Mouse (Mus musculus): ENCODE results near the gene Wfdc2. TPM values are rescaled to one million over a fixed set of nuclear protein-coding genes. Genes with fewer than 3 reads are reported as not detected.
A peak's percentile ranks its signal among the peaks of the same experiment; 100 is the strongest.
"Not testable (repeated sequence)": the region's sequence is repeated elsewhere in the genome, so short reads cannot be mapped to it uniquely, and the experiment has no call there.

Wfdc2 gene
- polyA plus RNA-seq, 1 experiment from 2014 or later: 2.6 TPM

DNA sequence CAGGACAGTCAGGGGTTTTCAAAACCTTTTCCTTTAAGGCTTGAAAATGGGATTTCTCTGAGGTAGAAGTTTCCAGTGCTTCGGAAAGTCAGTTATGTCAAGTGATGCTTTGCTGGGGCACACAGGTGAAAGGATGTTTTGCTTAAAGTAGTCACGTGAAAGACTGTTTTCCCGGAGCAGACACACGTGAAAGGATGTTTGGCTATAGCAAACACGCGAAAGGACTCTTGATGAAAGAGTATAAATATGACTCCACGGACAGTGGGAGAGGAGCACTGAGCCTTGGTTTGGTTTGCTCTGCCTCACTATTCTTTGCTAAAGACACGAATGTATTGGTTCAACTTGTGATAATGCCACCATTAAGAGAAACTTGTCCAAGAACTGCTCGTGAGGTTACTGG lies 10.7 kb upstream of the Wfdc2 start:
- ATAC-seq (replicated peaks): no peak
- Histone ChIP-seq H3K36me3 (replicated peaks) (no peaks in the 10 kb centered on the region), H3K27me3 (replicated peaks) (no peaks in the 10 kb centered on the region), H3K4me2 (no peak overlapping the region), H3K27ac (no peak overlapping the region), H3K4me1 (peaks cover 4% of the 10 kb centered on the region; the same call in 1 of the 2 replicates), H3K4me3 (no peak overlapping the region), H3K9me3 (no peaks in the 10 kb centered on the region), H3K9ac (no peak overlapping the region)
- 91% methylated on average over 9 of the region's 9 CpGs for WGBS

DNA sequence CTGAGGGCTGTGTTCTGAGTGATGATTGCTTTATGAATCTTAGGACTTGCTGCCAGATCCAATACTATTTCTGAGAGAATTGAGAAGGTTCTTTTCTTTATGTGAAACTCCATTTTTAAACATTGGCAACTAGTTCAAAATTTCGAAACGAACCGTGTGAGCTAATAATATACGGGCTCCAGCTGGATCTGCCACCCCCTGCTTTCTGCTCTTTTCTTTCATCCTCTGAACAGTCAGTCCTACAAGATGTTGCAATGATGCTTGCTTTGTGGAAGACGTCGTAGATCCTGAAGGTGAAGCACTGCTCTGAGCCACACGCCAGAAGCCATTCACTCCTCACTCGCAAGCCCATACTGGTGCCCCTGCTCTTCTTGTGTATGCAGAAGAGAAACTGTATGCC lies 3.8 kb upstream of the Wfdc2 start:
- no peaks in the 10 kb centered on the region for H3K9me3 ChIP-seq
- ATAC-seq (replicated peaks): no peak
- H3K27ac ChIP-seq: no peak overlapping the region
- peaks cover 16% of the 10 kb centered on the region for H3K27me3 ChIP-seq (replicated peaks)
- no peak overlapping the region for H3K9ac ChIP-seq
- peaks cover 13% of the 10 kb centered on the region for H3K4me1 ChIP-seq
- no peak overlapping the region for H3K4me2 ChIP-seq
- 86% methylated on average over 8 of the region's 8 CpGs for WGBS
- no peaks in the 10 kb centered on the region for H3K36me3 ChIP-seq (replicated peaks)
- no peak overlapping the region for H3K4me3 ChIP-seq

DNA sequence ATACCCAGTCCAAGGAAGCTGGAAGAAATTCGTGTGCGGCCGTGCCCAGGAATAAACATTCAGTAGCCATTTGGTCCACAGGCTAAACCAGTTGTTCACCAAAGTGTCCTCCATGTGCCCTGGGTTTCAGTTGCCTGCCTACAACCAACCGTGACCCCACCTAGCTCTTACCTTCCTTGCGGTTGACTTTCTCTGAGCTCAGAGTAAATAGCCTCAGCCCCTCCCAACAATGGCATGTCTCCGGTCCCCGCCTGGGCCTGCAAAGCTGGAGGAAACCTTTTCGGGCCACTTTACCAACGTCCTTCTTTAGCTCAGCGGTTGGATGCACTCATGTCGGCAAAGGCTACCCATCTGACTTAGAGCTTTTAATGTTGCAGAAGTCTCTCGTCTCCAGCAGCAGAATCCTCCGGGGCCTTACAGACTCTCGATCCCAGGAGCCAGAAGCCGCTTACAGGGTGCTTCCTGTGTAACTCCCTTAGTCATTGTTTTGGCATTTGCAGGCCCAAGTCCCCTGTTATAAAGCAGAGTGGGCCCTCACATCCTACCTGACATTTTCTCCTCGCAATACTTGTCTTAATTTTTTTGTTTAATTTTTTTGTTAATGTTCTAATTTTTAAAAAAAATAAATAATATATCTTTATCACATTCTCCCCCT lies 3.1 kb upstream of the Wfdc2 start:
- Histone ChIP-seq H3K36me3 (replicated peaks) (no peaks in the 10 kb centered on the region), H3K9ac (no peak overlapping the region), H3K27ac (no peak overlapping the region), H3K4me1 (peaks cover 19% of the 10 kb centered on the region), H3K9me3 (no peaks in the 10 kb centered on the region), H3K4me2 (no peak overlapping the region), H3K4me3 (no peak overlapping the region), H3K27me3 (replicated peaks) (peaks cover 17% of the 10 kb centered on the region)
- no peak for ATAC-seq (replicated peaks)
- WGBS: 49% methylated on average over 16 of the region's 16 CpGs

DNA sequence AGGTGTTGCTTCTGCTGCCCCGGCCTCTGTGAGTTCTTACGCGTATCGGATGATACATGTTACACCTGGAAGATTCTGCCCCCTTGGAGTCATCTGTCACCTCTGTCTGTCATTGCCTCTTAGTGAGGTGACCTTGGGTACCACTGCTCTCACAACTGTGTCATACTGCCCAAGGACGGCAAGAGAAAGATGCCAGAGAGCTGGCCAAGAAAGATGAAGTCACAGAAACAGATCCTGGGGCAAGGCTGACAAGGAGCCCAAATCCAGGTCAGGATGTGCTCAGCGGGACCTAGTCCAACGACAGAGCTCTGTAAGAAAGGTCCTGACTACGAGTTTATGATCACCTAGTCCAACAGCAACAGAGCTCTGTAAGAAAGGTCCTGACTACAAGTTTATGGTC lies 2.1 kb upstream of the Wfdc2 start:
- no peak overlapping the region for H3K27ac ChIP-seq
- no peaks in the 10 kb centered on the region for H3K9me3 ChIP-seq
- no peak for ATAC-seq (replicated peaks)
- no peak overlapping the region for H3K4me3 ChIP-seq
- peaks cover 17% of the 10 kb centered on the region for H3K27me3 ChIP-seq (replicated peaks)
- no peak overlapping the region for H3K4me2 ChIP-seq
- no peaks in the 10 kb centered on the region for H3K36me3 ChIP-seq (replicated peaks)
- H3K4me1 ChIP-seq: peaks cover 19% of the 10 kb centered on the region
- H3K9ac ChIP-seq: no peak overlapping the region
- WGBS: 91% methylated on average over 8 of the region's 8 CpGs

DNA sequence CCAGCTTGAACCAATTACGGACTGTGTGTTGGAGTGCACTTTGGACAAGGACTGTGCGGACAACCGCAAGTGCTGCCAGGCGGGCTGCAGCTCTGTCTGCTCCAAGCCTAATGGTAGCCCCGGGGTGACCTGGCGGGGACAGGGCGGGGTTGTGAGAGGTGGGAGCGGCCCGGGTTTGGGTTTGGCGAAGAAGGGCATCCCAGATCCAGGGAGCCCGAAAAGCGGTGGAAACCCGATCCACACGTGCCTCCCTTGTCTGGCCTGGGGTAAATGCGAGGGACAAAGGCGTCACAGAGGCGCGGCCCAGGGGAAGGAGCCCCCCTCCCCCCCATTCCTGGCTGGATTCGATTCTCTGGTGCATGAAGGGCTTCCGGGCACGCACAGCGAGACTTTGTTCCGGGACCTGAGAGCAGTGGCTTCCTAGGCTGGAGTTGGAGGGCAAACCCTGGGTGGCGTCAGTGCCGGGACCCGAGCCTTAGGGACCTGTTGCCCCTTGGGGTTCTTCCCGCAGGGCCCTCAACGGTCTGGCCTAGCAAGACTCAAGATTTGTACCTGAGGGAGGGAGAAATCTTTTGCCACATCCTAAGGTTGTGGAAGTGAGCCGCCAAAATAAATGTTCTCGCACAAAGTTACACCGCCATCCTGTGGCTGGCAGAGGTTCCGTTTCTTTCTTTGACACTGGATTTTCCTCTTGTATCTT lies 1.3 kb downstream of the Wfdc2 start:
- H3K27ac ChIP-seq: no peak overlapping the region
- peak overlapping the region; percentile 53 for H3K9ac ChIP-seq
- H3K9me3 ChIP-seq: no peaks in the 10 kb centered on the region
- peaks cover 19% of the 10 kb centered on the region for H3K4me1 ChIP-seq
- WGBS: under 1% methylated on average over 32 of the region's 32 CpGs
- H3K4me3 ChIP-seq: peak overlapping the region; percentile 44
- peak overlapping the region; percentile 98 for H3K4me2 ChIP-seq
- H3K36me3 ChIP-seq (replicated peaks): no peaks in the 10 kb centered on the region
- H3K27me3 ChIP-seq (replicated peaks): peaks cover 17% of the 10 kb centered on the region
- ATAC-seq (replicated peaks): peak; percentile 54; the same call in 1 of the 2 replicates

DNA sequence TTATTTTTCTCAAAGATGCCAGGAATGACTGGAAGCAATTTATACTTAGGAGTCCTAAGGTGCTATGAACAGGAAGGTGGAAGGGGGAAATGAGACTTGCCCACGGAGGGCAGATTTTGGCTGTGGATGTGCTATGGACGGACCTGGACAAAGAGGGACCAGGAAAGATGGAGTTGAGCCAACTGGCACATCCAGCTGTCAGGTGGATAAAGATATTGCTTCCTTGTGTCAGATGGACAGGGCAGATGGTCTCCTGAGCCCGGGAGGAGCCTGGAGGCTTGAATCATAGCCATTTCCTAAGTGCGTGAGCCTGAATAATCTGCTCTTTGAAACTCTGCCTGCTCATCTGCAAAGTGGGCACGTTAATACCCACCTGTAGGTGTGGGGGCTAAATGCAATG lies 2.1 kb downstream of the Wfdc2 start:
- ATAC-seq (replicated peaks): no peak
- WGBS: 63% methylated on average over 5 of the region's 5 CpGs
- Histone ChIP-seq H3K4me2 (peak overlapping the region; percentile 98; the same call in 1 of the 2 replicates), H3K27ac (no peak overlapping the region), H3K4me1 (peaks cover 19% of the 10 kb centered on the region), H3K4me3 (no peak overlapping the region), H3K27me3 (replicated peaks) (peaks cover 17% of the 10 kb centered on the region), H3K9ac (no peak overlapping the region), H3K9me3 (no peaks in the 10 kb centered on the region), H3K36me3 (replicated peaks) (no peaks in the 10 kb centered on the region)

DNA sequence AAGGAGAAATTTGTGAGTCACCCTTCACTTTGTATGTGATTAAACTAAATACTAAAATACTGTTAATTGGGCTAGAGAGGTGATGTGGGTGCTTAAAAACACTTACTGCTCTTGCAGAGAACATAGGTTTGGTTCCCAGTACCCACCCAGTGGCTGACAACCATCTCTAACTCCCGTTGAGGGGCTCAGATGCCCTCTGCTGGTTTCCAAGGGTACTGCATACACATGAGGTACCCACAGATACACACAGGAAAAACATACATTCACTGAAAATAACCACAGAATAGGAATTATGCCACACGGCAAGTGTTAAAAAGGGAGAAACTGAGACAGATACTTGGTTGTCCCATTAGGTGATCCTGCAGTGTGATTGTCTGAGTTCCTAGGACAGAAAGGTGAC lies 4.8 kb downstream of the Wfdc2 start:
- H3K36me3 ChIP-seq (replicated peaks): no peaks in the 10 kb centered on the region
- H3K9me3 ChIP-seq: no peaks in the 10 kb centered on the region
- no peak overlapping the region for H3K4me2 ChIP-seq
- H3K4me3 ChIP-seq: no peak overlapping the region
- H3K4me1 ChIP-seq: peaks cover 19% of the 10 kb centered on the region
- H3K9ac ChIP-seq: no peak overlapping the region
- WGBS: 82% methylated on average over 2 of the region's 2 CpGs
- no peak for ATAC-seq (replicated peaks)
- H3K27me3 ChIP-seq (replicated peaks): peaks cover 13% of the 10 kb centered on the region
- H3K27ac ChIP-seq: no peak overlapping the region

DNA sequence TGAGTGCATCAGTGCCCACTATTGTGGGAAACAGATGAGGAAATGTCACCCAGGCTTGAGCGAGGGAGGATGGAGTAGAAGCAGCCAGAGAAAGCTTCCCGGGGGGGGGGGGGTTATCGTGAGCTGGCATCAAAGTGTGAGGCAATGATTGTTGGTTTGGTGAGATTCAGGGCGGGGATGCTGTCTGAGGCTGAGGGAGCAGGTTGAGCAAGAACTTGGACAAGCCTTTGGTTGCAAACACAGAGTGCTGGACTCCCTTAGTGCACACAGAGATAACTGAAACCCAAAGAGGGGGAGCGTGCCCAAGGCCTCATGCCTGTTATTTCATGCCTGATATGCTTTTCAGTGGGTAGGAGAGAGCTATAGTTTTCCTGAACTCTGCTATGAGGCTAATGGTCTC lies 5.2 kb downstream of the Wfdc2 start:
- H3K9me3 ChIP-seq: no peaks in the 10 kb centered on the region
- H3K4me1 ChIP-seq: peaks cover 16% of the 10 kb centered on the region
- no peaks in the 10 kb centered on the region for H3K36me3 ChIP-seq (replicated peaks)
- no peak overlapping the region for H3K4me3 ChIP-seq
- H3K27ac ChIP-seq: no peak overlapping the region
- H3K4me2 ChIP-seq: no peak overlapping the region
- 89% methylated on average over 5 of the region's 5 CpGs for WGBS
- peaks cover 9% of the 10 kb centered on the region for H3K27me3 ChIP-seq (replicated peaks)
- no peak for ATAC-seq (replicated peaks)
- no peak overlapping the region for H3K9ac ChIP-seq

DNA sequence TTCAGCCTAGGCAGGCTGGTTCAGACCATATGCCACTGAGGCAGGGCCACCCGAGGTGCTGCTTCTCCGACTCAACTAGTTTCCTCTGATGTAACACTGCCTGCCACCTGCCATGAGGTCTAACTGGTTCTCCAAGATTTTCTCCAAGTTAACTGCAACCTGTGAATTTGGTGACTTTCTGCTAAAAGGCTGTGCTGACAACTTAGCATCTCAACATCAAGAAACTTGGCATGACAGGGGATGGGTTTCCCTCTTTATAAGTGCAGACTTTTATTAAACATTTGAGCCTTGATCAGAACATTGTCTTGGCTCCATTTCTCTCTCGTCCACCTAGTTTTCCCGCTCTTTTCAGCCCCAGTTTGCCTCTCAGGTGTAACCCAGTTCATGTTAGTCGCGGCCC lies 11.1 kb downstream of the Wfdc2 start, which contains the start of gene Spint3:
Gene Spint3 (minus strand): TSS at position 101 of the 400 bp plus-strand sequence.
- not testable (repeated sequence) for H3K4me2 ChIP-seq; ATAC-seq (replicated peaks); H3K36me3 ChIP-seq (replicated peaks); H3K9ac ChIP-seq; H3K27ac ChIP-seq; H3K4me3 ChIP-seq; H3K9me3 ChIP-seq; H3K4me1 ChIP-seq; H3K27me3 ChIP-seq (replicated peaks)
- 90% methylated on average over 6 of the region's 6 CpGs for WGBS

DNA sequence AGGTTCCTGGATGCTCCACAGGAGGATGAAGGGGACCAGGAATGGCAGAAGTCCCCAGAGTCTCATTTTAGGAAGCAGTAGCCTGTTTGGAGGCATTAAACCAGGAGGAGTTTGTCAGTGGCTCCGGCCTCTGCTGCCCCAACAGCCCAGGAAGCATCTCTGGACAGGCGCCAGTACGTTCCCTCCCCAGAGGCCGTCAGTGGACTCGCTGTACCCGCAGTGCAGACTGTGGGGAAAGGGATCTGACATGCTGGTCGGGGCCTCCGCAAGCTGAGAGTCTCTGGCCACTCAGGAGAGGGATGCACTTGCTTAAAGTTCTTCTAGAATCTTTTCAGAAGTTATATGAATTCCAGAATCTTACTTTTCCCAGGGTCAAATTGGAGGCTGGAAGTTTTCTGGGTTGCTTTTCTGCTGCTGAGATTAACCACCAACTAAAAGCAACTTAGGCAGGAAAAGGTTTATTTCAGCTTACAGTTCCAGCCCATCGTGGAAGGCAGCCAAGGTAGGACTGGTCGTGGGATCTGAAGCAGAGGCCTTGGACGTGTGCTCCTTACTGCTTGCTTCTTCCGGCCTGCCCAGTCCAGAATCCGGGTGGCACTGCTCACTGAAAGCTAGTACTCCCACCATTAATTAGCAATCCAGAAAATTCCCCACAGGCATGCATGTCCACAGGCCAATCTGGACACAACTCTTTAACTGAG lies 23.0 kb downstream of the Wfdc2 start, which contains the start of gene Wfdc6a:
Gene Wfdc6a (minus strand): TSS at position 423 of the 701 bp plus-strand sequence.
- not testable (repeated sequence) for H3K9ac ChIP-seq

DNA sequence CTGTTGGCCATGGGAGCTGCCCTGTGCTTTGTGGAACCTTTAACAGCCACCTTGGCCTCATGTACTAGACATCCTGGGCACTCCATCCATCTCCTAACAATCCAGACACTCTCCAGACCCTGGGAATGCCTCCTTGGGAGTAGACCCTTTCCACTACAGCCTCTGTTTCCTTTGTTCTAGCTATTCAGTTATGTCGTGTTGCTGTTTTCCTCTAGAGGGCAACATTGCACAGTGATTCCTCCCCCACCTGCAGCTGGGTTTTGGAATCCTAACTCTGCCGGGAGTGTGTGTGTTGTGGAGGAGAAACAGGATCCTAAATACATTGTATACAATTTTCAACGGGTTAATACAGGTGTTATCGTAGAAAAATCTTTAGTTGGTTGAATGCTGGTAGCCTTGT lies 29.8 kb downstream of the Wfdc2 start:
- H3K4me3 ChIP-seq: no peak overlapping the region
- WGBS: 8% methylated on average over 4 of the region's 4 CpGs
- H3K27me3 ChIP-seq (replicated peaks): no peaks in the 10 kb centered on the region
- no peaks in the 10 kb centered on the region for H3K4me1 ChIP-seq
- H3K9me3 ChIP-seq: no peaks in the 10 kb centered on the region
- no peak overlapping the region for H3K9ac ChIP-seq
- H3K27ac ChIP-seq: no peak overlapping the region
- no peak overlapping the region for H3K4me2 ChIP-seq
- H3K36me3 ChIP-seq (replicated peaks): no peaks in the 10 kb centered on the region
- no peak for ATAC-seq (replicated peaks)

More for the DNA sequence above, 23.0 kb downstream of the Wfdc2 start, which contains the start of gene Wfdc6a:
- H3K27me3 ChIP-seq (replicated peaks); H3K27ac ChIP-seq; H3K36me3 ChIP-seq (replicated peaks); ATAC-seq (replicated peaks); H3K9me3 ChIP-seq; H3K4me2 ChIP-seq; H3K4me3 ChIP-seq; H3K4me1 ChIP-seq: not testable (repeated sequence)
- 59% methylated on average over 13 of the region's 13 CpGs for WGBS

DNA sequence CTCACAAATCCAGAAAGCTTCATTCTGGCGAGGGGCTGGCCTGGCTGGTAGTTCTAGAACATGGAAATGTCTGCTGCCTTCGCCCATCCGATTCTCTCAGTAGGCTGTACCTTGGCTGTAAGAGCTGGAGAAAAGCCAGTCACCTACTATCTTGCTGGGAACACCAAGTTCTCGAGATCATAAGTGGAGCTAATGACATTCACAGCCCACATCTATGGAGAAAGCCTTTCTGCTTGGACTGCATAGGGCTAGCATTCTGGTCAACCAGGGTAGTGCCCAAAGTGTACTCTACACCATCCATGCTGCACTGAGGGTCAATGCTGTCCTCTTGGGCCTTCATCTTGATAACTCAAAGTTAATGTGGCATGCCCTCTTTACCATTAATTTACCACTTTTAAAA lies 31.3 kb downstream of the Wfdc2 start, which contains the start of gene Eppin:
Gene Eppin (minus strand): TSS at position 101 of the 400 bp plus-strand sequence.
- Histone ChIP-seq H3K27me3 (replicated peaks) (no peaks in the 10 kb centered on the region), H3K4me3 (no peak within 1 kb of the TSS), H3K4me2 (no peak within 1 kb of the TSS), H3K9ac (no peak within 1 kb of the TSS), H3K27ac (no peak within 1 kb of the TSS), H3K4me1 (no peaks in the 10 kb centered on the region), H3K36me3 (replicated peaks) (no peaks in the 10 kb centered on the region), H3K9me3 (no peaks in the 10 kb centered on the region)
- WGBS: 78% methylated on average over 4 of the region's 4 CpGs
- ATAC-seq (replicated peaks): no peak

All from midbrain, embryonic 15.5 days (tissue).